Mouse (Mus musculus) testis, adult 2 months (tissue): ENCODE measurements at regions not wholly inside any gene's neighbourhood (a gene's known extent, or its start where the extent isn't known, plus 50 kb on each side); places are given as distances from the start of the nearest gene placed in this dataset.

Experiments
- CTCF ChIP-seq: fragments of 200-500 bp; IDR thresholded peaks from 2 replicates; pipeline ENCODE4 v1.5.1; 2012; ENCODE audit warnings: low read depth, mild to moderate bottlenecking, inconsistent platforms, low read length, moderate library complexity; ENCODE audit not compliant: control insufficient read depth, insufficient read depth, insufficient replicate concordance
- POLR2A ChIP-seq: fragments of 200-500 bp; IDR thresholded peaks from 2 replicates; pipeline ENCODE4 v1.6.1; 2012; ENCODE audit warnings: low read depth, mild to moderate bottlenecking, inconsistent platforms, low read length, moderate library complexity; ENCODE audit not compliant: control insufficient read depth

DNA sequence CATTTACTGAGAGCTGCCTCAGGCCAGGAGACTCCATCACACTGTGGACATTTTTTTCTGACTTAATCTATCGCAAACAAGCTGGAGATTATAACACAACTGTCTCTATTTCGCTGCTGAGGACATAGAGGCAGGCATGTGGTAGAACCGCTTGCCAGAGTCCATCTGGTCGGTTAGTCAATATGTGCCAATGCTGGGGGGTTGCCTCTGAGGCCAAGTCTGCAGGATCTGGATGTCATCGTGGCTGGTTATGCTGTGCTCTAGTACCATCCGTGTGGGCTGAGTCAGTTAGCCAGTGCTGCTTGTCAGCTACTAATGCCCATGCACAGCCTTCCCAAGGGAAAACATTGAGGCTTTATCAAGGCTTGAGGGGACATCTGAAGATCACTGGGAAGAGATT is 237.1 kb upstream of the Zdhhc25 start:
- no peak for TF ChIP-seq CTCF
- no peak for TF ChIP-seq POLR2A
